Mouse (Mus musculus) stomach, postnatal 0 days (tissue): ENCODE measurements around the gene Zfp292.

Experiments used
- CTCF ChIP-seq: IDR thresholded peaks from 2 replicates; pipeline ENCODE4 v1.5.1; 2016; ENCODE audit warnings: antibody characterized with exemption, low read depth, mild to moderate bottlenecking, moderate library complexity
- EP300 ChIP-seq: optimal IDR thresholded peaks from 2 replicates; pipeline ENCODE3; 2016; ENCODE audit warnings: antibody characterized with exemption

GRCm38 (mm10) chr4:34889101-34889811 lies 6.5 kb upstream of the Zfp292 start:
- TF ChIP-seq CTCF (no peak), EP300 (no peak)
